Mouse (Mus musculus): ENCODE measurements around the gene Gal3st1.

The Gal3st1 gene

GRCm38 (mm10) chr11:4035116-4035892, 51.9 kb downstream of the Gal3st1 start:
- no peak for DNase-seq

- DNase-seq, result no peak
Measured at GRCm38 (mm10) chr11:4035916-4036315, 52.5 kb downstream of the Gal3st1 start.

- DNase-seq, result no peak
Measured at GRCm38 (mm10) chr11:4036365-4037084, 53.1 kb downstream of the Gal3st1 start.

GRCm38 (mm10) chr11:4039951-4040350, 56.5 kb downstream of the Gal3st1 start:
- no peak for DNase-seq

- no peak for DNase-seq
Measured at GRCm38 (mm10) chr11:4041123-4041625, 57.7 kb downstream of the Gal3st1 start.

GRCm38 (mm10) chr11:4043081-4043480, 59.6 kb downstream of the Gal3st1 start:
- no peak for DNase-seq

GRCm38 (mm10) chr11:4046526-4046925, 63.1 kb downstream of the Gal3st1 start:
- DNase-seq, result no peak

GRCm38 (mm10) chr11:4047766-4048165, 64.3 kb downstream of the Gal3st1 start:
- no peak for DNase-seq

- DNase-seq, result no peak
Measured at GRCm38 (mm10) chr11:4048438-4048837, 65.0 kb downstream of the Gal3st1 start.

All from thymus, postnatal 25 days (tissue).